ENCODE assay signal across 8 mouse cellular contexts in the genomic region with DNA sequence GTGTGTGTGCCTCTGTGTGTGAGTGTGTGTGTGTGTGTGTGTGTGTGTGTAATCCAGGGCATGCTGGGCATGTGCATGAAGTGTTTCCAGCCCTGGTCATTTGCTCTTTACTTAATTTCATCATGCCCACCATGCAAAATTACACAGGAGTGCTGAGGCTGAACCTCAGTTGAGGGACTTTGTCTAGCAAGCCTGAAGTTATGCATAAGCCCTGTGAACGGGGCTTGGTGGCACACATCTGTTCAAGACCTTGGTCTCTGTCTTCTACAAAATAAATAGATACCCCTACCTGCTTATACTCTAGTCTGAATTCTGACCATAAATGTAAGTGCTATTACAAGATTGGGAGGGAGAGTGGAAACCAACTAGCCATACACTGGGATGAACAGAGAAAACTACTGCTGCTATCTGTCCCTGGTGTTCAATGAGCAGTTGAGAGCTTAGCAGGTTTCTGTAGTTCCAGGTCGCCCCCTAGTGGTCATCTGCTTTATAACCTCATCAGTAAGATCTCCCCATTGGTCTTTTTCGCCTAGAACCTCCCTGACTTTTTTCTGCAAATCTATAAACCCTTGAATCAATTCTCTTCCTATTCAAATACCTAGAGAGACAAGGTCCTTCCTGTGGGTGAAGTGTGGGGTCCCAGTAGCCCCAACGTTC. TPM values are rescaled to one million over a fixed set of nuclear protein-coding genes. Genes with fewer than 3 reads are reported as not detected.
DNase-seq lines count a peak whose midpoint lies in the region; ATAC-seq and TF ChIP-seq lines count a peak whose summit lies in the region.

No protein-coding gene starts in this region.

- no peak overlapping the region for H3K9ac ChIP-seq in heart, embryonic 11.5 days (ENCODE audit: low read depth, low read length)
- no peak overlapping the region for H3K9ac ChIP-seq in intestine, embryonic 16.5 days (ENCODE audit: low read depth, low read length)
- H3K9ac ChIP-seq in midbrain, embryonic 12.5 days (replicated peaks): no peak overlapping the region

- no peak overlapping the region for H3K4me2 ChIP-seq in heart, embryonic 11.5 days
- no peak overlapping the region for H3K4me2 ChIP-seq in intestine, embryonic 16.5 days (ENCODE audit: low read depth, low read length)
- no peak overlapping the region for H3K4me2 ChIP-seq in midbrain, embryonic 12.5 days (replicated peaks)

- peak; percentile 95 for DNase-seq in heart, adult 11 months
- DNase-seq in gastrocnemius, postnatal 14 days: peak; percentile 68
- DNase-seq in left cerebral cortex, postnatal 14 days (ENCODE audit: low spot score in 2 of 2): peak; percentile 92 to 94
- DNase-seq in spleen, adult 18-20 months: peak; percentile 18 to 78

- 32% methylated on average over 4 of the region's 4 CpGs for WGBS in heart, embryonic 11.5 days (ENCODE audit: insufficient replicate concordance)
- WGBS in intestine, embryonic 16.5 days: 30% methylated on average over 4 of the region's 4 CpGs
- 28% methylated on average over 4 of the region's 4 CpGs for WGBS in midbrain, embryonic 12.5 days

- TF ChIP-seq CTCF in cortical plate, adult 2 months (IDR thresholded peaks at IDR 0.05; ENCODE audit: extremely low read depth, insufficient read depth, low read length): peak; percentile 93

- H3K9me3 ChIP-seq in heart, embryonic 11.5 days (replicated peaks; ENCODE audit: control insufficient read depth, low read length): no peaks in the 10 kb centered on the region
- H3K9me3 ChIP-seq in intestine, embryonic 16.5 days (ENCODE audit: control insufficient read depth, low read length): no peaks in the 10 kb centered on the region
- H3K9me3 ChIP-seq in midbrain, embryonic 12.5 days: no peaks in the 10 kb centered on the region

- no peak for TF ChIP-seq POLR2A in cortical plate, adult 2 months (IDR thresholded peaks at IDR 0.05; ENCODE audit: extremely low read depth, insufficient read depth, low read length)

- H3K36me3 ChIP-seq in heart, embryonic 11.5 days (ENCODE audit: control insufficient read depth, insufficient read depth, low read length): no peaks in the 10 kb centered on the region
- no peaks in the 10 kb centered on the region for H3K36me3 ChIP-seq in intestine, embryonic 16.5 days (ENCODE audit: control insufficient read depth, insufficient read depth, low read length)
- H3K36me3 ChIP-seq in midbrain, embryonic 12.5 days: no peaks in the 10 kb centered on the region

- H3K4me1 ChIP-seq in heart, embryonic 11.5 days (ENCODE audit: control insufficient read depth, insufficient read depth, low read length): no peaks in the 10 kb centered on the region
- H3K4me1 ChIP-seq in cortical plate, adult 2 months (ENCODE audit: control insufficient read depth, insufficient read depth, low read length): no peaks in the 10 kb centered on the region
- peaks cover 5% of the 10 kb centered on the region; the same call in 1 of the 2 replicates for H3K4me1 ChIP-seq in intestine, embryonic 16.5 days (ENCODE audit: control insufficient read depth, insufficient read depth, low read length)
- H3K4me1 ChIP-seq in midbrain, embryonic 12.5 days: no peaks in the 10 kb centered on the region

- no peak overlapping the region for H3K4me3 ChIP-seq in heart, embryonic 11.5 days (ENCODE audit: low read depth, low read length)
- H3K4me3 ChIP-seq in cortical plate, adult 2 months (ENCODE audit: insufficient read depth, low read length): no peak overlapping the region
- H3K4me3 ChIP-seq in intestine, embryonic 16.5 days (ENCODE audit: low read length): no peak overlapping the region
- H3K4me3 ChIP-seq in midbrain, embryonic 12.5 days: no peak overlapping the region

- no peaks in the 10 kb centered on the region for H3K27me3 ChIP-seq in heart, embryonic 11.5 days (ENCODE audit: control insufficient read depth, insufficient read depth, low read length)
- no peaks in the 10 kb centered on the region for H3K27me3 ChIP-seq in intestine, embryonic 16.5 days (replicated peaks; ENCODE audit: control insufficient read depth, insufficient read depth, low read length)
- H3K27me3 ChIP-seq in midbrain, embryonic 12.5 days: no peaks in the 10 kb centered on the region

- no peak overlapping the region for H3K27ac ChIP-seq in heart, embryonic 11.5 days (ENCODE audit: low read depth, low read length)
- H3K27ac ChIP-seq in cortical plate, adult 2 months (ENCODE audit: insufficient read depth, low read length): no peak overlapping the region
- no peak overlapping the region for H3K27ac ChIP-seq in intestine, embryonic 16.5 days (ENCODE audit: low read length)
- no peak overlapping the region for H3K27ac ChIP-seq in midbrain, embryonic 12.5 days (replicated peaks)

- intact Hi-C loops in gastrocnemius, postnatal 14 days (cut with DNase I; ENCODE audit: low total_unique reads): loop anchor here (5.0 kb wide), 1 partner anchor 162 kb away; no protein-coding TSS in a partner anchor
- intact Hi-C loops in left cerebral cortex, postnatal 14 days (cut with DNase I): loop anchor here (2.0 kb wide), 2 partner anchors 124 to 160 kb away; no protein-coding TSS in a partner anchor

- no peak for ATAC-seq in heart, embryonic 11.5 days (replicated peaks; ENCODE audit: insufficient number of reproducible peaks, low FRiP score, low TSS enrichment)
- peak; percentile 55; the same call in 1 of the 2 replicates for ATAC-seq in intestine, embryonic 16.5 days
- peak; percentile 44; the same call in 1 of the 2 replicates for ATAC-seq in midbrain, embryonic 12.5 days (ENCODE audit: low FRiP score, low read depth)

RNA-seq across cellular contexts. Expression of a gene that starts 19.9 kb away (rescaled TPM):
- 287 and 296 TPM in 2 replicates for polyA plus RNA-seq in heart, embryonic 11.5 days (2014; fragmentation: Nextera tagmentation; extraction: Ambion mirVana)
- 103 and 113 TPM in 2 replicates for polyA plus RNA-seq in cortical plate, adult 2 months (2012; rRNA removed)
- 100 to 1,000 TPM; 107 to 120 TPM for total RNA-seq in gastrocnemius, postnatal 14 days (2021)
- polyA plus RNA-seq in intestine, embryonic 16.5 days (2015; fragmentation: Nextera tagmentation; extraction: Ambion mirVana): 355 and 416 TPM in 2 replicates
- total RNA-seq in left cerebral cortex, postnatal 14 days (2021): 100 to 1,000 TPM; 146 to 149 TPM
- 345 and 383 TPM in 2 replicates for polyA plus RNA-seq in midbrain, embryonic 12.5 days (2016; fragmentation: Nextera tagmentation; extraction: Ambion mirVana)

RNA-seq across cellular contexts. Expression of a gene that starts 36.7 kb away (rescaled TPM):
- 7.0 and 7.7 TPM in 2 replicates for polyA plus RNA-seq in heart, embryonic 11.5 days (2014; fragmentation: Nextera tagmentation; extraction: Ambion mirVana)
- 1.3 and 1.5 TPM in 2 replicates for polyA plus RNA-seq in cortical plate, adult 2 months (2012; rRNA removed)
- total RNA-seq in gastrocnemius, postnatal 14 days (2021): under 1 TPM in 1 of 2 experiments, not detected in 1; 0.12 TPM
- 5.3 and 6.7 TPM in 2 replicates for polyA plus RNA-seq in intestine, embryonic 16.5 days (2015; fragmentation: Nextera tagmentation; extraction: Ambion mirVana)
- total RNA-seq in left cerebral cortex, postnatal 14 days (2021): 1 to 10 TPM; 1.3 to 2.1 TPM
- 2.3 and 2.4 TPM in 2 replicates for polyA plus RNA-seq in midbrain, embryonic 12.5 days (2016; fragmentation: Nextera tagmentation; extraction: Ambion mirVana)
